Mouse (Mus musculus): ENCODE data around the gene Mycbp. TPM values are rescaled to one million over a fixed set of nuclear protein-coding genes. Genes with fewer than 3 reads are reported as not detected.

The Mycbp gene
- total RNA-seq (2021), result 10 to 100 TPM; 27.8 to 30.2 TPM
- long read RNA-seq, experiment 1, transcript Mycbp-201 (5 exons, 1,685 nt), result major isoform, 35 of 42 reads
- long read RNA-seq, experiment 1, partial matches to known transcripts, result 0 of 42 reads
- long read RNA-seq, experiment 1, other reads (novel, unspliced or antisense), result 5 of 42 reads
- long read RNA-seq, experiment 2, transcript Mycbp-201 (5 exons, 1,685 nt), result major isoform, 19 of 27 reads
- long read RNA-seq, experiment 2, transcript Mycbp-203 (4 exons, 500 nt), result minor isoform, 5 of 27 reads
- long read RNA-seq, experiment 2, partial matches to known transcripts, result 0 of 27 reads
- long read RNA-seq, experiment 2, other reads (novel, unspliced or antisense), result 3 of 27 reads

GRCm38 (mm10) chr4:123904333-123905125 is at the start of gene Mycbp:
TSS of gene Mycbp (plus strand) at chr4:123904832.
- peak; percentile 99 for DNase-seq (ENCODE audit: low spot score in 2 of 2)

- DNase-seq (ENCODE audit: low spot score in 2 of 2), result no peak
These were observed 47.7 kb upstream of the Mycbp start for GRCm38 (mm10) chr4:123856888-123857287.

GRCm38 (mm10) chr4:123858090-123858489 is 46.5 kb upstream of the Mycbp start:
- no peak for DNase-seq (ENCODE audit: low spot score in 2 of 2)

GRCm38 (mm10) chr4:123859379-123859778 is 45.3 kb upstream of the Mycbp start, which contains the start of gene 4933427I04Rik:
TSS of gene 4933427I04Rik (plus strand) at chr4:123859679.
- DNase-seq (ENCODE audit: low spot score in 2 of 2), result no peak

- DNase-seq (ENCODE audit: low spot score in 2 of 2), result no peak
These were observed 44.8 kb upstream of the Mycbp start for GRCm38 (mm10) chr4:123859803-123860202.

GRCm38 (mm10) chr4:123860621-123861020 is 44.0 kb upstream of the Mycbp start:
- DNase-seq (ENCODE audit: low spot score in 2 of 2), result no peak

GRCm38 (mm10) chr4:123893726-123894125 is 10.9 kb upstream of the Mycbp start:
- DNase-seq (ENCODE audit: low spot score in 2 of 2), result no peak

GRCm38 (mm10) chr4:123894295-123894694 is 10.3 kb upstream of the Mycbp start:
- DNase-seq (ENCODE audit: low spot score in 2 of 2), result no peak

- DNase-seq (ENCODE audit: low spot score in 2 of 2), result peak in 1 of 2 experiments; percentile 38
These were observed 5.9 kb upstream of the Mycbp start for GRCm38 (mm10) chr4:123898696-123899095.

GRCm38 (mm10) chr4:123903432-123903831 is 1.2 kb upstream of the Mycbp start:
- no peak for DNase-seq (ENCODE audit: low spot score in 2 of 2)

- no peak for DNase-seq (ENCODE audit: low spot score in 2 of 2)
These were observed 565 bp downstream of the Mycbp start for GRCm38 (mm10) chr4:123905126-123905668.

- no peak for DNase-seq (ENCODE audit: low spot score in 2 of 2)
These were observed 6.9 kb downstream of the Mycbp start for GRCm38 (mm10) chr4:123911503-123911902.

GRCm38 (mm10) chr4:123912431-123912830 is 7.8 kb downstream of the Mycbp start:
- no peak for DNase-seq (ENCODE audit: low spot score in 2 of 2)

- peak; percentile 100 for DNase-seq (ENCODE audit: low spot score in 2 of 2)
These were observed 12.3 kb downstream of the Mycbp start, which contains the start of gene Rragc for GRCm38 (mm10) chr4:123916748-123917547. TSS of gene Rragc (plus strand) at chr4:123917446.

GRCm38 (mm10) chr4:123917548-123918140 is 13.0 kb downstream of the Mycbp start, which contains the start of gene 4930535I16Rik:
TSS of gene 4930535I16Rik (minus strand) at chr4:123918022.
- peak; percentile 26 for DNase-seq (ENCODE audit: low spot score in 2 of 2)

GRCm38 (mm10) chr4:123918851-123919250 is 14.2 kb downstream of the Mycbp start:
- DNase-seq (ENCODE audit: low spot score in 2 of 2), result no peak

- DNase-seq (ENCODE audit: low spot score in 2 of 2), result no peak
These were observed 16.5 kb downstream of the Mycbp start for GRCm38 (mm10) chr4:123921055-123921565.

GRCm38 (mm10) chr4:123927961-123928360 is 23.3 kb downstream of the Mycbp start:
- DNase-seq (ENCODE audit: low spot score in 2 of 2), result no peak

GRCm38 (mm10) chr4:123929994-123930393 is 25.4 kb downstream of the Mycbp start:
- DNase-seq (ENCODE audit: low spot score in 2 of 2), result no peak

- no peak for DNase-seq (ENCODE audit: low spot score in 2 of 2)
These were observed 29.7 kb downstream of the Mycbp start for GRCm38 (mm10) chr4:123934306-123934705.
